Mouse (Mus musculus): ENCODE measurements around the gene Ap1g1.
A peak's percentile ranks its signal among the peaks of the same experiment; 100 is the strongest.

Gene Ap1g1

GRCm38 (mm10) chr8:109780548-109780947, 2.2 kb downstream of the Ap1g1 start:
- peak; percentile 25 for DNase-seq (ENCODE audit: low spot score)

GRCm38 (mm10) chr8:109790938-109791337, 12.6 kb downstream of the Ap1g1 start:
- peak; percentile 33 for DNase-seq (ENCODE audit: low spot score)

- DNase-seq (ENCODE audit: low spot score) = no peak
These were observed 16.8 kb downstream of the Ap1g1 start for GRCm38 (mm10) chr8:109795166-109795565.

- DNase-seq (ENCODE audit: low spot score) = no peak
These were observed 20.4 kb downstream of the Ap1g1 start for GRCm38 (mm10) chr8:109798721-109799120.

GRCm38 (mm10) chr8:109799245-109799644, 20.9 kb downstream of the Ap1g1 start:
- DNase-seq (ENCODE audit: low spot score) = no peak

- DNase-seq (ENCODE audit: low spot score) = no peak
These were observed 22.0 kb downstream of the Ap1g1 start for GRCm38 (mm10) chr8:109800325-109800724.

- DNase-seq (ENCODE audit: low spot score) = no peak
These were observed 24.9 kb downstream of the Ap1g1 start for GRCm38 (mm10) chr8:109803211-109803610.

- no peak for DNase-seq (ENCODE audit: low spot score)
These were observed 25.4 kb downstream of the Ap1g1 start for GRCm38 (mm10) chr8:109803801-109804200.

GRCm38 (mm10) chr8:109806522-109806921, 28.2 kb downstream of the Ap1g1 start:
- DNase-seq (ENCODE audit: low spot score) = no peak

GRCm38 (mm10) chr8:109807401-109808119, 29.2 kb downstream of the Ap1g1 start:
- DNase-seq (ENCODE audit: low spot score) = no peak

GRCm38 (mm10) chr8:109808120-109808447, 29.7 kb downstream of the Ap1g1 start:
- no peak for DNase-seq (ENCODE audit: low spot score)

GRCm38 (mm10) chr8:109810434-109810833, 32.1 kb downstream of the Ap1g1 start:
- no peak for DNase-seq (ENCODE audit: low spot score)

GRCm38 (mm10) chr8:109815268-109815667, 36.9 kb downstream of the Ap1g1 start:
- no peak for DNase-seq (ENCODE audit: low spot score)

- DNase-seq (ENCODE audit: low spot score) = no peak
These were observed 39.6 kb downstream of the Ap1g1 start for GRCm38 (mm10) chr8:109817933-109818332.

GRCm38 (mm10) chr8:109823561-109823960, 45.2 kb downstream of the Ap1g1 start:
- DNase-seq (ENCODE audit: low spot score) = no peak

- no peak for DNase-seq (ENCODE audit: low spot score)
These were observed 61.5 kb downstream of the Ap1g1 start for GRCm38 (mm10) chr8:109839822-109840221.

- no peak for DNase-seq (ENCODE audit: low spot score)
These were observed 64.1 kb downstream of the Ap1g1 start for GRCm38 (mm10) chr8:109842468-109842867.

- DNase-seq (ENCODE audit: low spot score) = no peak
These were observed 69.5 kb downstream of the Ap1g1 start for GRCm38 (mm10) chr8:109847866-109848265.

- DNase-seq (ENCODE audit: low spot score) = no peak
These were observed 70.6 kb downstream of the Ap1g1 start for GRCm38 (mm10) chr8:109848981-109849380.

- DNase-seq (ENCODE audit: low spot score) = peak; percentile 84
These were observed 75.1 kb downstream of the Ap1g1 start for GRCm38 (mm10) chr8:109853423-109853822.

- no peak for DNase-seq (ENCODE audit: low spot score)
These were observed 76.2 kb downstream of the Ap1g1 start for GRCm38 (mm10) chr8:109854522-109854921.

- DNase-seq (ENCODE audit: low spot score) = no peak
These were observed 77.1 kb downstream of the Ap1g1 start for GRCm38 (mm10) chr8:109855451-109855850.

GRCm38 (mm10) chr8:109863398-109863797, 85.0 kb downstream of the Ap1g1 start:
- DNase-seq (ENCODE audit: low spot score) = no peak

- peak; percentile 86 for DNase-seq (ENCODE audit: low spot score)
These were observed 86.4 kb downstream of the Ap1g1 start for GRCm38 (mm10) chr8:109864798-109865197.
